1 mouse cellular context compared by ENCODE assay signal in genomic region chr17:34308161-34308560, GRCm38 (mm10).
TF ChIP-seq lines count a peak whose summit lies in the region.

No protein-coding gene starts in this region.

TF ChIP-seq in CH12.LX, 34 proteins besides CTCF, POLR2A, EP300 and RAD21 (continued from another document):
- TF ChIP-seq SIN3A (IDR thresholded peaks at IDR 0.05; ENCODE audit: low read length) (no peak), CHD1 (IDR thresholded peaks at IDR 0.05; ENCODE audit: low read depth, low read length) (no peak), MAFK (IDR thresholded peaks at IDR 0.05; ENCODE audit: insufficient replicate concordance, low read length) (no peak), ZC3H11A (IDR thresholded peaks at IDR 0.05; ENCODE audit: low read depth, low read length) (no peak), TBP (conservative IDR thresholded peaks at IDR 0.05; ENCODE audit: low read depth, low read length) (no peak), NELFE (IDR thresholded peaks at IDR 0.05; ENCODE audit: low read depth, low read length) (no peak)
